Mouse (Mus musculus) spleen, postnatal 36 days (tissue): ENCODE measurements around the gene Mphosph6.

Experiments
- DNase-seq, 2 experiments: peaks; one replicate each; pipeline ENCODE4 v3.0.0; 2022; ENCODE audit warnings: low spot score in 2 of 2, mixed read lengths in 1 of 2

Mphosph6 gene

GRCm38 (mm10) chr8:117801443-117802298 lies at the start of gene Mphosph6:
Gene Mphosph6, minus strand, starts transcription at chr8:117801943.
- peak; percentile 94 to 96 for DNase-seq

GRCm38 (mm10) chr8:117850420-117850819 lies 48.7 kb upstream of the Mphosph6 start:
- DNase-seq: no peak

- DNase-seq: no peak
These were observed 46.1 kb upstream of the Mphosph6 start for GRCm38 (mm10) chr8:117847865-117848264.

- no peak for DNase-seq
These were observed 42.0 kb upstream of the Mphosph6 start for GRCm38 (mm10) chr8:117843694-117844093.

GRCm38 (mm10) chr8:117813524-117813923 lies 11.8 kb upstream of the Mphosph6 start:
- no peak for DNase-seq

- no peak for DNase-seq
These were observed 8.9 kb upstream of the Mphosph6 start for GRCm38 (mm10) chr8:117810676-117811075.

GRCm38 (mm10) chr8:117805419-117805818 lies 3.7 kb upstream of the Mphosph6 start:
- DNase-seq: no peak

- DNase-seq: no peak
These were observed 551 bp upstream of the Mphosph6 start for GRCm38 (mm10) chr8:117802299-117802689.

GRCm38 (mm10) chr8:117798066-117798465 lies 3.7 kb downstream of the Mphosph6 start:
- DNase-seq: no peak

- no peak for DNase-seq
These were observed 5.3 kb downstream of the Mphosph6 start for GRCm38 (mm10) chr8:117796464-117796863.

GRCm38 (mm10) chr8:117794581-117794980 lies 7.2 kb downstream of the Mphosph6 start:
- DNase-seq: no peak

GRCm38 (mm10) chr8:117792616-117793144 lies 9.1 kb downstream of the Mphosph6 start:
- no peak for DNase-seq

GRCm38 (mm10) chr8:117786428-117786827 lies 15.3 kb downstream of the Mphosph6 start:
- DNase-seq: no peak

GRCm38 (mm10) chr8:117783021-117783420 lies 18.7 kb downstream of the Mphosph6 start:
- no peak for DNase-seq

- no peak for DNase-seq
These were observed 20.2 kb downstream of the Mphosph6 start for GRCm38 (mm10) chr8:117781375-117782129.

GRCm38 (mm10) chr8:117779344-117779743 lies 22.4 kb downstream of the Mphosph6 start:
- DNase-seq: no peak

- no peak for DNase-seq
These were observed 23.0 kb downstream of the Mphosph6 start for GRCm38 (mm10) chr8:117778531-117779322.

GRCm38 (mm10) chr8:117776075-117776474 lies 25.7 kb downstream of the Mphosph6 start:
- DNase-seq: no peak

- DNase-seq: no peak
These were observed 26.1 kb downstream of the Mphosph6 start for GRCm38 (mm10) chr8:117775626-117776025.

GRCm38 (mm10) chr8:117772597-117772996 lies 29.1 kb downstream of the Mphosph6 start:
- DNase-seq: peak; percentile 5 to 8

GRCm38 (mm10) chr8:117772126-117772525 lies 29.6 kb downstream of the Mphosph6 start:
- DNase-seq: peak in 1 of 2 experiments; percentile 16
